Mouse (Mus musculus) neutrophil, adult 65 days (primary cell): ENCODE measurements around the gene Trim68. TPM values are rescaled to one million over a fixed set of nuclear protein-coding genes. Genes with fewer than 3 reads are reported as not detected.

Source experiments
- total RNA-seq: library from RNA; stranded (reverse); gene quantifications from 2 replicates; pipeline ENCODE4 v1.2.4, GENCODE M21; 2023

The Trim68 gene
- total RNA-seq: 2.0 and 2.8 TPM in 2 replicates

DNA sequence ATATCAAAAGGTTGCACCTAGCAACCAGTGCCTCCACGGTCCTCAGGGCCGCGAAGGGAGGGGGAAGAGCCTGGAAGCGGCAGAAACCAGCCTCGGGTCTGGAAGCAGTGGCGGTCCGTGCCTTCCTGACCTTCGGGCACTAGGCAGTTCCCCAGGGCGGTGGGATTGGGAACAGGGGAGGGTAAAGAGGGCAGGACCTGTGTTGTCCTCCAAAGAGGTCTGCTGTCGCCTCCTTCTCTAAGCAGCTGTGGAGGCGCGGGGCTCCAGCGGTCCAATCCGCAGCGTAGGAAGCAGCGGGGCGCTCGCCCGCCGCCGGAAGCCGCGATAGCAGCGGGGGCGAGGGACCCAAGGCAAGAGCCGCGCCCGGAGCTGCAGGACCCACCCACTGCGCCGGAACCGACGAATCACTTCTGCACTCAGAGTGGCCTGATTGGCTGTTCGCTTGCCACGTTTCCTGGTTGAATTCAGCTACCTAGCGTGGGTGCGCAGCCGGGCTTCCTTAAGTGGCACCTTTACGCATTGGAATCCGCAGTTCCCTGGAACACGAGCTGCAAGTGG, at the start of gene Trim68:
TSS of gene Trim68 (minus strand) at position 384 of the 558 bp plus-strand sequence.

DNA sequence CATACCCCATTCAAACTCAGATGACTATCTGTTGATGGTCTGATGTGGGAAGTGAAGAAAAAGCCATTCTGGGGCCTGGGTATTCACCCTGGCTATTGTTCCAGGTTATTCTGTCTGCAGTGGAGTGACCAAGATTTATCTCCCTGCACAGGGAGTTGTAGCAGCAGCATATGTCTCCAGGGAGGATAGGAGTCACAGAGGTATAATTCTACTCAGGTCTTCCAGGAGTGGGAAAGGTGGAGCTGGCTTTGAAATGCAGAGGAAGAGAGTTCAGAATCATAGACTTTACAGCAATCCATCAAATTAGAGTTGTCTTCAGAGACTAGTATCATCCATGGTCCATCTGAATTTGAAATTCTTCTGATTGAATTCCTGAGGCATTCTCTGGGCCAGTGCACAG, 40.3 kb upstream of the Trim68 start, which contains the start of gene Olfr559:
TSS of gene Olfr559 (minus strand) at position 101 of the 400 bp plus-strand sequence.

GRCm38 (mm10) chr7:102718970-102719369, 31.8 kb upstream of the Trim68 start, which contains the start of gene Olfr33:
Gene Olfr33, minus strand, starts transcription at chr7:102719070.

GRCm38 (mm10) chr7:102701915-102702314, 14.8 kb upstream of the Trim68 start, which contains the start of gene Olfr558:
Gene Olfr558, plus strand, starts transcription at chr7:102702215.

GRCm38 (mm10) chr7:102695358-102696125, 8.4 kb upstream of the Trim68 start, which contains the start of gene Olfr557:
Gene Olfr557, plus strand, starts transcription at chr7:102695910.

GRCm38 (mm10) chr7:102664599-102664998, 22.5 kb downstream of the Trim68 start, which contains the start of gene Olfr556:
Gene Olfr556, plus strand, starts transcription at chr7:102664899.

DNA sequence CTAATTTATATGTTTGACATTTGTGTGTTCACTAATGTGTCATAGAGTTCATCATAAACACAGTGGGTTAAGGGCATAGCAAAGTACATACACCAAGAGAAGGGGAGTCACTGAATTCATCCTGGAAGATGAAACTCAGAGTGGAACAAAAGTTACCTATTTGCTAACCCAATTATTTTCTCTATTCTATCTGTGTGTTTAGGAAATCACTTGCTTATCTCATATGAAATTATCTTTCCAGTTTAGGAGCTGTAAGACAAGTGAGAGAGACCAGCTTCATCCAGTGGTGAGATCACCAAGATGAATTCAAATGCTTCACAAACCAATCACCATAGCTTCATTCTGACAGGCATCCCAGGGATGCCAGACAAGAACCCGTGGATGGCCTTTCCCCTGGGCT, 28.6 kb downstream of the Trim68 start, which contains the start of gene Olfr555:
TSS of gene Olfr555 (plus strand) at position 301 of the 400 bp plus-strand sequence.

GRCm38 (mm10) chr7:102638132-102638531, 49.0 kb downstream of the Trim68 start, which contains the start of gene Olfr554:
Gene Olfr554, plus strand, starts transcription at chr7:102638432.

Other genes with a start within 250 kb of the Trim68 start
- gene Rrm1, start 245.6 kb downstream of the Trim68 start, total RNA-seq: 66.2 and 90.8 TPM in 2 replicates
- gene Olfr543, start 205.6 kb downstream of the Trim68 start, total RNA-seq: not detected in 2 replicates
- gene Olfr544, start 199.0 kb downstream of the Trim68 start, total RNA-seq: not detected in 2 replicates
- not detected in 2 replicates for gene Olfr545, start 187.8 kb downstream of the Trim68 start, total RNA-seq
- gene Olfr547, start 152.6 kb downstream of the Trim68 start, total RNA-seq: not detected in 2 replicates
- not detected in 2 replicates for gene Olfr548-ps1, start 146.4 kb downstream of the Trim68 start, total RNA-seq
- not detected in 2 replicates for gene Olfr549, start 137.5 kb downstream of the Trim68 start, total RNA-seq
- gene Trim21, start 121.8 kb downstream of the Trim68 start, total RNA-seq: 15.1 and 20.6 TPM in 2 replicates
- not detected in 2 replicates for gene Olfr550, start 115.9 kb downstream of the Trim68 start, total RNA-seq
- not detected in 2 replicates for gene Olfr551, start 95.4 kb downstream of the Trim68 start, total RNA-seq
- 0.19 TPM in 1 of 2 replicates, not detected in the other for gene Olfr552, start 89.6 kb downstream of the Trim68 start, total RNA-seq
- gene Olfr553, start 69.1 kb downstream of the Trim68 start, total RNA-seq: not detected in 2 replicates
- not detected in 2 replicates for gene Olfr554, start 48.9 kb downstream of the Trim68 start, total RNA-seq
- gene Olfr555, start 28.5 kb downstream of the Trim68 start, total RNA-seq: not detected in 2 replicates
- gene Olfr556, start 22.4 kb downstream of the Trim68 start, total RNA-seq: not detected in 2 replicates
- not detected in 2 replicates for gene Olfr557, start 8.6 kb upstream of the Trim68 start, total RNA-seq
- not detected in 2 replicates for gene Olfr558, start 14.9 kb upstream of the Trim68 start, total RNA-seq
- not detected in 2 replicates for gene Olfr33, start 31.7 kb upstream of the Trim68 start, total RNA-seq
- gene Olfr559, start 40.2 kb upstream of the Trim68 start, total RNA-seq: not detected in 2 replicates
- not detected in 2 replicates for gene Olfr560, start 72.0 kb upstream of the Trim68 start, total RNA-seq
- not detected in 2 replicates for gene Olfr78, start 72.1 kb upstream of the Trim68 start, total RNA-seq
- not detected in 2 replicates for gene Olfr561, start 83.9 kb upstream of the Trim68 start, total RNA-seq
- not detected in 2 replicates for gene Olfr564, start 116.2 kb upstream of the Trim68 start, total RNA-seq
- gene Olfr566, start 171.4 kb upstream of the Trim68 start, total RNA-seq: not detected in 2 replicates
- gene Olfr568, start 189.8 kb upstream of the Trim68 start, total RNA-seq: not detected in 2 replicates
- gene Olfr569, start 203.6 kb upstream of the Trim68 start, total RNA-seq: not detected in 2 replicates
- not detected in 2 replicates for gene Olfr570, start 207.2 kb upstream of the Trim68 start, total RNA-seq
- not detected in 2 replicates for gene Olfr571, start 230.2 kb upstream of the Trim68 start, total RNA-seq
- not detected in 2 replicates for gene Olfr572, start 237.1 kb upstream of the Trim68 start, total RNA-seq